Mouse (Mus musculus) limb, embryonic 14.5 days (tissue): Measurements from ENCODE around the gene Cdh6. TPM values are rescaled to one million over a fixed set of nuclear protein-coding genes. Genes with fewer than 3 reads are reported as not detected.

Source experiments
- ATAC-seq: fragments of 200-750 bp; cut with Nextera tagmentation; 2 replicates; pipeline ENCODE4 v1.8.0; 2017; ENCODE audit warnings: low read depth, moderate number of reproducible peaks, moderate TSS enrichment; ENCODE audit not compliant: low FRiP score
- DNase-seq: peaks from one replicate; pipeline ENCODE4 v3.0.0-alpha.2; 2015; ENCODE audit warnings: low spot score
- H3K27ac ChIP-seq: fragments of 300-500 bp; sonication (generic); replicated peaks from 2 replicates; pipeline ENCODE4 v1.5.1; 2014; ENCODE audit warnings: low read depth, mild to moderate bottlenecking, low read length, moderate library complexity, mixed read lengths
- H3K27me3 ChIP-seq: fragments of 300-500 bp; sonication (generic); 2 replicates; pipeline ENCODE4 v1.6.1; 2014; ENCODE audit warnings: low read length, mixed read lengths; ENCODE audit not compliant: control insufficient read depth, insufficient read depth
- H3K36me3 ChIP-seq: fragments of 300-500 bp; sonication (generic); 2 replicates; pipeline ENCODE4 v1.6.1; 2014; ENCODE audit warnings: mild to moderate bottlenecking, low read length, moderate library complexity, mixed read lengths; ENCODE audit not compliant: control insufficient read depth, insufficient read depth
- H3K4me1 ChIP-seq: fragments of 300-500 bp; sonication (generic); 2 replicates; pipeline ENCODE4 v1.6.1; 2014; ENCODE audit warnings: antibody characterized with exemption, low read length, mixed read lengths; ENCODE audit not compliant: control insufficient read depth, insufficient read depth
- H3K4me2 ChIP-seq: fragments of 300-500 bp; sonication (generic); replicated peaks from 2 replicates; pipeline ENCODE4 v1.6.1; 2014; ENCODE audit warnings: low read depth, mild to moderate bottlenecking, low read length, moderate library complexity; ENCODE audit not compliant: severe bottlenecking
- H3K4me3 ChIP-seq: fragments of 300-500 bp; sonication (generic); replicated peaks from 2 replicates; pipeline ENCODE4 v1.5.1; 2014; ENCODE audit warnings: low read length
- H3K9ac ChIP-seq: fragments of 300-500 bp; sonication (generic); 2 replicates; pipeline ENCODE4 v1.6.1; 2014; ENCODE audit warnings: mild to moderate bottlenecking, low read depth, low read length, moderate library complexity; ENCODE audit not compliant: severe bottlenecking
- H3K9me3 ChIP-seq: fragments of 300-500 bp; sonication (generic); 2 replicates; pipeline ENCODE4 v1.6.1; 2016; ENCODE audit warnings: low read length; ENCODE audit not compliant: control insufficient read depth
- POLR2A ChIP-seq: fragments of 200-500 bp; IDR thresholded peaks from 2 replicates; pipeline ENCODE4 v1.8.0; 2012; ENCODE audit warnings: inconsistent platforms, mild to moderate bottlenecking, moderate library complexity, borderline replicate concordance; ENCODE audit not compliant: insufficient read depth, insufficient read length; ENCODE audit errors: extremely low read depth
- WGBS: fragments of 180-500 bp; shearing (Covaris S2); extraction: QIAGEN DNeasy Blood & Tissue Kit; methylation state at CpG from one replicate; pipeline ENCODE4 v1.1.7; 2014; 5-methylcytosine and 5-hydroxymethylcytosine counted together
- polyA plus RNA-seq, 2 experiments: library from polyadenylated mRNA; depleted of rRNA in 1 of 2; stranded (reverse) in 1 of 2; unstranded in 1 of 2; fragments of >200 nt; fragmentation: Nextera tagmentation in 1 of 2; extraction: Ambion mirVana in 1 of 2; gene quantifications; 2 replicates each; pipeline versions ENCODE4 v1.2.1 to v1.2.3; 2012 to 2014

Gene Cdh6
- polyA plus RNA-seq, 2 experiments = 6.3 to 11.9 TPM

DNA sequence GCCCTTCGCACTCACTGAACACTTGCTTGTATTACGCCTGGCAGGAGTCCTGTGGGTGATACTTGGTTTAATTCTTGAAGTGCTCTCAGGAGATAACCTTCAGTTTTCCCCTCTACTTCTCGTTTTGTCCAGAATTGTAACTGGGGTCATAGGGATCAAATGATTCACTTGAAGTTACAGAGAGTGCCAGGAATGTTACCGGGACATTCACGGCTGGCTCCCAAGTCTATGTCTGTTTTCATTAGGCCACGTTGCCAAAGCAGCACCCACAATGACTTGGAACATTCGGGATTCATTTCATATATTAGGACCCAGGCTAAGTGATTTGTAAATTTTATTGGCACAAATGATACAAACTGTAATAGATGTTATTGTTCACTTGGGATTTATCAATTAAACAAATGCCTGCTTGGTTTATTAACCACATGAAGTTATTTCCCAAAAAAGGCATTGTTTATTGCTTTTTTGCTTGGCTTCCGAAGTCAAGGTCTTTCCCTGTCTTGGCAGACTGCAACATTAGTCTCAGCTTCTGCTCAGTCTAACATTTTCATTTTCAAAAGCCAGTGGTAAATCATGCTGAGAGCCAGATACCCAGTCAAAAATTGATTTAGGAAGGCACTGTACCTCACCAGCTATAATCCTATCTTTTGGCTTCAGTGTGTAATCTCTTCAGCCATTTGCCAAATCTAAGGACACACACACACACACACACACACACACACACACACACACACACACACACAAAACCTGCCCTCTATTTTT is 96.4 kb downstream of the Cdh6 start:
- Histone ChIP-seq H3K4me1 (no peaks in the 10 kb centered on the region; the same call in 1 of the 2 replicates), H3K27me3 (no peaks in the 10 kb centered on the region), H3K27ac (no peak overlapping the region), H3K9ac (no peak overlapping the region), H3K4me2 (no peak overlapping the region), H3K9me3 (no peaks in the 10 kb centered on the region), H3K4me3 (no peak overlapping the region), H3K36me3 (no peaks in the 10 kb centered on the region)
- 67% methylated on average over 8 of the region's 8 CpGs for WGBS
- TF ChIP-seq POLR2A = no peak
- ATAC-seq (no peak), DNase-seq (no peak)

DNA sequence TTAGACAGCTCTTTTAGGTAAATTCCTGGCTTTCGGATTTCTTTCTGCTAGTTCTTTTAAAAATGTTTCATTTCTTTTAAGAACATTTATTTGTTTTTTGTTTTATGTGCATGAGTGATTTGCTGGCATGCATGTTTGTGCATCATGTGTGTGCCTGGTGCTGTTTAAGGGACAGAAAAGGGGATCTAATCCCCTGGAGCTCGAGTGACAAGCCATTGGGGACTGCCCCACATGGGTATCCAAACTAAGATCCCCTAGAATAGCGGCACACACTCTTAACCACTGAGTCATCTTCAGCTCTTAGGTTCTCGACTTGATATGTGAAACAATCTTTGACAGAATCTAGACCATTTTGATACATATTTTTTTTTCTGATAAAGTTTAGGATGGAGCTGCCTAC is 99.4 kb downstream of the Cdh6 start:
- 66% methylated on average over 4 of the region's 4 CpGs for WGBS
- no peak overlapping the region for H3K4me3 ChIP-seq
- H3K36me3 ChIP-seq = no peaks in the 10 kb centered on the region
- no peaks in the 10 kb centered on the region for H3K9me3 ChIP-seq
- H3K27ac ChIP-seq = no peak overlapping the region
- H3K9ac ChIP-seq = no peak overlapping the region
- DNase-seq (no peak), ATAC-seq (no peak)
- H3K4me1 ChIP-seq = no peaks in the 10 kb centered on the region; the same call in 1 of the 2 replicates
- TF ChIP-seq POLR2A = no peak
- H3K4me2 ChIP-seq = no peak overlapping the region
- H3K27me3 ChIP-seq = no peaks in the 10 kb centered on the region

DNA sequence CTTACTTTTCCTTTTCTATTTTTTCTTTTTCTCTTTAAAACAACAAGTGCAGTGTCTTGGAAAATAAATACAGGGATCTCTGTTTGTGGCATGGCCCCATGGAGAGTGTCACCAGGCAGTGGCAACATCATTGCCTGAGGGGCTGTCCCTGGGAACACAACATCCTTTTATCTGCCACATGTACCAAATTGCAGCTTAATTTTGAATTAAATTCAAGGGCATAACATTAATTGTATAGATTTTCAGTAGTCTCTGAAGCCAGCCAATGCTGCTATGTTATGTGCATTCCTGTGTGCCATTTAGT is 105.3 kb downstream of the Cdh6 start:
- DNase-seq (no peak), ATAC-seq (no peak)
- no peaks in the 10 kb centered on the region for H3K36me3 ChIP-seq
- peaks cover 10% of the 10 kb centered on the region for H3K4me1 ChIP-seq
- peak overlapping the region; percentile 45; the same call in 1 of the 2 replicates for H3K9ac ChIP-seq
- H3K27ac ChIP-seq = no peak overlapping the region
- H3K27me3 ChIP-seq = no peaks in the 10 kb centered on the region
- H3K4me3 ChIP-seq = 0 out of 2 replicates have a peak overlapping the region, but pooled peaks have one; percentile 33
- no peak for TF ChIP-seq POLR2A
- H3K4me2 ChIP-seq = peak overlapping the region; percentile 60
- no peaks in the 10 kb centered on the region for H3K9me3 ChIP-seq

DNA sequence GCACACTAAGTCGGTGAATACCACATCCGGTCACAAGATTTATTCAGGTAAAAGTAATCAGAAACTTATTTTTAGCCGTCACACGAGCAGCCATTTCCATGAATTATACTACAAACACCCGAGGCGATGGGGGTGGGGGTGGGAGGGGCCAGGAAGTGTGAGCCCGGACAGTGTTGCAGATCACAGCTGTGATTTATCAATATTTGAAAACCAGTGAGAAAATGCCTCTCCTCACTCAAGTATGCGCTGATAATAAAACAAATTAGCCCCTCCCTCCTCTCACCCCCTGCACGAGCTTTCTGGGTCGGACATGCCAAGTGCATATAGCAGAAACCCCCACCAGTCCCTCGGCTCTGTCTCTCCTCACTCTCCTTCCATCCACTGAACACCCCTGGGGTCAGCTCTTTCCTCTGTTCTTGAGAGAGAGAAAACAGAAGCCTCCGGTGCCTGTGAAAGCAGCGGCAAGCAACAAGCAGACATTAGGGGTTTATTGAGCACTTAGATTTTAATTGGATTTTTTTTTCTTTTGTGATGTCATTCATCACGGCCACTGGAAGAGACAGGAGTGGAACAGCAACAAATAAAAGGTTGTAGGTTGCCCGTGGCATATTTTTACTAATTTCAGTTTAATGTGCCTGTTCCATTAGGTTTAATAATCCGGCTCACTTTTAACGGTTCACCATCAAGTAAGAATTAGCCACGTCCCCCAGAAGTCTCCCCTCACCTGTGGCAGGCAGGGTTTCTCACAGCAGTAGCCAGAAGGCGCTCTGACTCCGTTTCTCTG is 105.9 kb downstream of the Cdh6 start:
- no peaks in the 10 kb centered on the region for H3K9me3 ChIP-seq
- H3K27me3 ChIP-seq = no peaks in the 10 kb centered on the region
- H3K4me1 ChIP-seq = peaks cover 10% of the 10 kb centered on the region
- ATAC-seq (peak; percentile 32; the same call in 1 of the 2 replicates), DNase-seq (no peak)
- WGBS = 5% methylated on average over 20 of the region's 20 CpGs
- peak overlapping the region; percentile 45 for H3K9ac ChIP-seq
- TF ChIP-seq POLR2A = no peak
- H3K4me2 ChIP-seq = peak overlapping the region; percentile 60
- H3K27ac ChIP-seq = no peak overlapping the region
- H3K36me3 ChIP-seq = no peaks in the 10 kb centered on the region
- H3K4me3 ChIP-seq = peak overlapping the region; percentile 33

DNA sequence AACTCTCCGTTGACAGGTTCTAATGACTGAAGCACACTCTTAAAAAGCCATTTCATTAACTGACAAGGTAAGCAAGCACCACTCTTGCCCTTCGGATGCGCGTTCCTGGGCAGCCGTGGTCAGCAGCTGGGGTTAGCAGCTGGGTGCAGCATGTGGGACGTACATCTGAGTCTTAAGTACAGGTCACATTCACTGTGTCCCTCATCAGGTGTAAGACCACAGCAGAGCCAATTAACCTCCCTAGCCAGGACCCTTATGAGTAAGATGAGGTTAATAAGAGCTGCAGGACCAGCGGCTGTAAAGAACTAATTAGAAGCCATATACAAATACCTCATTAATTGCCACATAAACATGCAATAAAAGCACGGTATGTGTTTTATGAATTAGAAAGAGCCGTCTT is 106.7 kb downstream of the Cdh6 start:
- no peak overlapping the region for H3K9ac ChIP-seq
- WGBS = 15% methylated on average over 9 of the region's 9 CpGs
- H3K27ac ChIP-seq = no peak overlapping the region
- H3K9me3 ChIP-seq = no peaks in the 10 kb centered on the region
- H3K4me2 ChIP-seq = peak overlapping the region; percentile 60
- no peak for DNase-seq
- H3K27me3 ChIP-seq = no peaks in the 10 kb centered on the region
- no peaks in the 10 kb centered on the region for H3K36me3 ChIP-seq
- H3K4me3 ChIP-seq = 0 out of 2 replicates have a peak overlapping the region, but pooled peaks have one; percentile 33
- TF ChIP-seq POLR2A = no peak
- ATAC-seq = no peak
- peaks cover 10% of the 10 kb centered on the region for H3K4me1 ChIP-seq
